Mouse (Mus musculus) kidney, adult 2 months (tissue): ENCODE results near the gene Usp36. TPM values are rescaled to one million over a fixed set of nuclear protein-coding genes. Genes with fewer than 3 reads are reported as not detected.

Experiments
- DNase-seq: peaks from one replicate; pipeline ENCODE4 v3.0.0; 2021
- H3K27ac ChIP-seq: fragments of 200-500 bp; 2 replicates; pipeline ENCODE4 v1.5.1; 2012; ENCODE audit warnings: low read depth, low read length, control low read depth, inconsistent platforms; ENCODE audit not compliant: insufficient read depth
- H3K27me3 ChIP-seq: fragments of 200-500 bp; replicated peaks from 2 replicates; pipeline ENCODE4 v1.6.1; 2012; ENCODE audit warnings: mild to moderate bottlenecking, moderate library complexity, low read length, inconsistent platforms; ENCODE audit not compliant: control insufficient read depth, insufficient read depth
- H3K36me3 ChIP-seq: fragments of 200-500 bp; 2 replicates; pipeline ENCODE4 v1.6.1; 2012; ENCODE audit warnings: mild to moderate bottlenecking, moderate library complexity, low read length, inconsistent platforms; ENCODE audit not compliant: control insufficient read depth, insufficient read depth
- H3K4me1 ChIP-seq: fragments of 200-500 bp; 2 replicates; pipeline ENCODE4 v1.6.1; 2011; ENCODE audit warnings: low read length; ENCODE audit not compliant: control insufficient read depth, insufficient read depth
- H3K4me3 ChIP-seq: fragments of 200-500 bp; 2 replicates; pipeline ENCODE4 v1.5.1; 2011; ENCODE audit warnings: mild to moderate bottlenecking, low read depth, low read length, control low read depth; ENCODE audit not compliant: insufficient read depth
- CTCF ChIP-seq: fragments of 200-500 bp; conservative IDR thresholded peaks from 2 replicates; pipeline ENCODE4 v1.5.1; 2011; ENCODE audit warnings: low read depth, mild to moderate bottlenecking, control low read depth, low read length, moderate library complexity, mixed read lengths; ENCODE audit not compliant: insufficient read depth, insufficient read length
- POLR2A ChIP-seq: fragments of 200-500 bp; IDR thresholded peaks from one replicate; pipeline ENCODE4 v1.6.1; 2011; ENCODE audit warnings: low read depth, low read length, control low read depth
- WGBS: fragments of 180-500 bp; shearing (Covaris S2); methylation state at CpG from one replicate; pipeline ENCODE4 v1.1.7; 2018; 5-methylcytosine and 5-hydroxymethylcytosine counted together
- polyA plus RNA-seq: library from polyadenylated mRNA; depleted of rRNA; stranded (reverse); fragments of >200 nt; gene quantifications from 2 replicates; pipeline ENCODE4 v1.2.3, GENCODE M21; 2012

The Usp36 gene
- polyA plus RNA-seq, 1 experiment: 11.2 TPM

DNA sequence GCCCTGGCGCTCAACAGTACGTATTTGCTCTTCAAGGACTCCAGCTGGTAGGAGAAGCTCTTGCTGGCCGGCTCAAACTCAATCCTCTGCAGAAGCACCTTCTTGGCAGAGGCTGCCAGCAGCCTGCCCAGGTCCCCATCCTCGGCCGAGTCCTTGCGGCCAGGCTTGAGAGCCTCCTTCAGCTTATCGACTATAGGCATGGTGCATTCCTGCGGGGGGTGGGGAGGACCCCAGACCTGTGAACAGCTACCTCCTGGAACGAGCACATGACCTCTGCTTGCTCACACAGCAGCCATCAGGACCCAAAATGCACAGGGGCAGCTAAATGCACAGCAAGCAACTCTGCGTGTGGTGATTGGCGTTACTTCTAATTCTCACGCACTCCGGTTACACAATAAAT lies 4.3 kb downstream of the Usp36 start:
- peaks cover 11% of the 10 kb centered on the region for H3K4me1 ChIP-seq
- no peak overlapping the region for H3K4me3 ChIP-seq
- no peaks in the 10 kb centered on the region for H3K27me3 ChIP-seq
- TF ChIP-seq POLR2A (no peak), CTCF (no peak)
- H3K36me3 ChIP-seq: no peaks in the 10 kb centered on the region
- WGBS: 94% methylated on average over 13 of the region's 13 CpGs
- H3K27ac ChIP-seq: no peak overlapping the region
- no peak for DNase-seq

DNA sequence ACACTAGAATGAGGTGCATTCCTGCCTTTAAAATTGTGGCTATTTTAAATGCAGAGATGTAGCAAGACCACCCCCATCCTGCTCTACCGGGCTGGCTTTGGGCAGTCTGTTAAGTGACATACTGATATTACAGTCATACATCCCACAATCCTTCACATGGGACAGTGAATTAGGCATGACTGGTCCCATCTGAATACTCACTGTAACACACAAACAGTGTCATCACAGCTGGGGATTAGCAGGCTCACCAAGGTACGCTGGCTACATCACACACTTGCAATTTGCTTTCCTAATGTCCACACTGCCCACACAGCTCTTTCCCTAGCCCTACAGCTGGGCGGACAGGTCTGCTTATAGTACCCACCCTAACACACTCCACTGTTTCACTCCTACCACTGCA lies 9.8 kb downstream of the Usp36 start:
- 0 out of 2 replicates have a peak, but pooled peaks cover 1% of the 10 kb centered on the region for H3K36me3 ChIP-seq
- H3K27me3 ChIP-seq: no peaks in the 10 kb centered on the region

DNA sequence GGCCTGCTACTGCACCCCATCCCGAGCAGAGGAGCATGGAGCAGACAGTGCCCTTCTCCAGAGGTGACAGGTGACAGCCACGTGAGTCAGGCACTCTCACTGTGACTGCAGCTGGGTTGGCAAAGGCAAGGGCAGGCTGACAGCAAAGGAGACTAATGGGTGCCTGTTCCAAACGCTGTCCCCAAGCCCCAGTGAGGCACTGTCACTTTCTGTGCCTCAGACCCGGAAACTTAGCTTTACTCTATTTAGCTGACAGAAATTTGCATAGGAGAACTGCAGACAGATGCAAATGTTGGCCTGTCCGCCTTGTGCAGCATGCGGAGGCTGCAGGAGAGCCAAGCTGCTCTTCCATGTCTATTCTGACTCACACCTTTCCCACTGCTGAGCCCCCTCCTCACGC lies 13.7 kb downstream of the Usp36 start:
- Histone ChIP-seq H3K4me1 (no peaks in the 10 kb centered on the region), H3K36me3 (peaks cover 3% of the 10 kb centered on the region), H3K27me3 (no peaks in the 10 kb centered on the region), H3K4me3 (no peak overlapping the region), H3K27ac (no peak overlapping the region)
- TF ChIP-seq CTCF (no peak), POLR2A (no peak)
- WGBS: 84% methylated on average over 7 of the region's 7 CpGs
- DNase-seq: no peak

More for the DNA sequence above, 9.8 kb downstream of the Usp36 start:
- H3K4me1 ChIP-seq: no peaks in the 10 kb centered on the region
- DNase-seq: no peak
- H3K4me3 ChIP-seq: no peak overlapping the region
- 93% methylated on average over 3 of the region's 3 CpGs for WGBS
- H3K27ac ChIP-seq: no peak overlapping the region
- no peak for TF ChIP-seq POLR2A

DNA sequence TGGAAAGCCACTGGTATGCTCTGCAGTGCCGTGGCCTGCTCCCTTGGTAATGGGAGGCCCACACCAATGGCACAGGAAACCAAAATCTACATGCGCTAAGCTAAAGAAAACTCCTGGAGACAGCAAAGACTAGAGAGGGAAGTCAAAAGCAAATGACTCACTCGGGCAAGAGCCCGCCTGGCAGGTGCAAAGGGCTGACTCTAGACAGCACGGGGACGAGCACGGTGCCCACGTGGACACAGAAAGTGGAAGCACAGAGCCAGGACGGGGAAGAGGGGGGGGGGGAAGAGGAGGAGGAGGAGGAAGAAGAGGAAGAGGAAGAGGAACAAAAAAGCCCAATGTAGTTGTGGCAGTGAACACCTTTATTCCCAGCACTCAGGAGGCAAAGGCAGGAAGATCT lies 15.0 kb downstream of the Usp36 start:
- peaks cover 3% of the 10 kb centered on the region for H3K36me3 ChIP-seq
- no peak overlapping the region for H3K4me3 ChIP-seq
- no peaks in the 10 kb centered on the region for H3K4me1 ChIP-seq
- TF ChIP-seq POLR2A (no peak), CTCF (no peak)
- DNase-seq: no peak
- H3K27me3 ChIP-seq: no peaks in the 10 kb centered on the region
- H3K27ac ChIP-seq: no peak overlapping the region
- WGBS: 91% methylated on average over 9 of the region's 9 CpGs

DNA sequence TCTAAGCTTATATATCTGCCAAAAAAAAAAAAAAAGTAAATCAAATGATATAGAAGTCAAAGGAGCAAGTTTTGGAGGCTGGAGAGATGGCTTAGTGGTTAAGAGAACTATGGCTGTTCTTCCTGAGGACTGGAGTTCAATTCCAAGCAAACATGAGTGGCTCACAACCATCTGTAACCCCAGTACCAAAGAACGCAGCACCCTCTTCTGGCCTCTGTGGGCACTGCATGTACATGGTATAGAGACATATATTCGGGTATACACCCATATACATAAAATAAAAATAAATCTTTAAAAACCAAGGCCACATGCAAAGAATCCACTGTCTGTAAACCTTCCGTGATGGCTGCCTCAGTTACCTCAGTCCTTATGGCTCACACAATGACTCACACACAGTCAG lies 20.2 kb downstream of the Usp36 start:
- H3K4me1 ChIP-seq: no peaks in the 10 kb centered on the region
- 96% methylated on average over 3 of the region's 3 CpGs for WGBS
- H3K36me3 ChIP-seq: peaks cover 4% of the 10 kb centered on the region
- no peak overlapping the region for H3K4me3 ChIP-seq
- TF ChIP-seq POLR2A (no peak), CTCF (peak; percentile 35; the same call in 1 of the 2 replicates)
- H3K27ac ChIP-seq: no peak overlapping the region
- H3K27me3 ChIP-seq: no peaks in the 10 kb centered on the region
- DNase-seq: no peak

DNA sequence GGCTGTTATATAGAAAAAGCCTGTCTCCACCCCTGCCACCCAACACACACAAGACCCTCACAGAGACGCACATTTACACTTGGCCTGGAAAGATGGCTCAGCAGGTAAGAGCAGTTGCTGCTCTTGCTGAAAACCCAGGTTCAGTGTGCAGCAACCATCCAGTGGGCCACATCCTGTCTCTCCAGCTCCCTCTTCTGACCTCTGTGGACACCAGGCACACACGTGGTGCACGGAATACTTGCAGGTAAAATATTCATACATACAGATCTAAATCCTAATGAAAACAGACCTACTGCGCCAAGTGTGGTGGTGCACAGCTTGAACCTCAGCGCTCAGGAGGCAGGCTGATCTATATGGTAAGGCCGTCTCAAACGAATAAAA lies 23.4 kb downstream of the Usp36 start:
- Histone ChIP-seq H3K27me3 (no peaks in the 10 kb centered on the region), H3K36me3 (peaks cover 2% of the 10 kb centered on the region), H3K4me3 (no peak overlapping the region), H3K27ac (no peak overlapping the region), H3K4me1 (no peaks in the 10 kb centered on the region)
- no peak for TF ChIP-seq POLR2A
- TF ChIP-seq CTCF: peak; percentile 36
- WGBS: 79% methylated on average over 7 of the region's 7 CpGs
- DNase-seq: no peak

DNA sequence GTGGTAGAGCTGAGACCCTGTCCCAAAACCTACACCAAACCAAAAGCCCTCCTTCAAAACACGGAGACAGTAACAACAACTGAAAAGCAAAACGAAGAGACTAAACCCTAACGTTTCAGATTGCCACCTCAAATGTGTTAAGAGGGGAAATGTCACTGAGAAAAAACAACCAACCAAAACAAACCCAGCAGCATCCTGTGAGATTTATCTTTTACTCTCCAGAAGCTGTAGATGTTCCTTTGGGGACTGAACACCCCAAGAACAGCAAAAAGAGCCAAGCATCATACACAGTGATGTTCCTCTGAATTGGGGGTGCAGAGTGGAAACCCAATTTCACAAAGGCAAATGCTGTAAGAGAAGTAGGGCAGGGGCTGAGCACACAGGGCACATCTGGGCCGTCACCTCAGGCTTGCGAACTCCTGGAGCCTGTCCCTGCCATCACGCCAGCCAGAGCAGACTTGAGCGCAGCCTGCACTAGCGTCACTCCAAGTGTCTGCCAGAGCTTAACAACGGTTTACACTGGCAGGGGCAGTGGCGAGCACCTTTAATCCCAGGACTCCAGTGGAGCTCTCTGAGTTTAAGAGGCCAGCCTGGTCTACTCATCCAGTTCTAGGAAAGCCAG lies 23.9 kb downstream of the Usp36 start:
- DNase-seq: no peak
- H3K36me3 ChIP-seq: peaks cover 2% of the 10 kb centered on the region
- no peak for TF ChIP-seq CTCF
- no peak for TF ChIP-seq POLR2A
- no peaks in the 10 kb centered on the region for H3K27me3 ChIP-seq
- no peak overlapping the region for H3K27ac ChIP-seq
- H3K4me3 ChIP-seq: no peak overlapping the region
- 80% methylated on average over 10 of the region's 10 CpGs for WGBS
- no peaks in the 10 kb centered on the region for H3K4me1 ChIP-seq
